Mouse (Mus musculus) midbrain, embryonic 10.5 days (tissue): ENCODE measurements around the gene Pax1. TPM values are rescaled to one million over a fixed set of nuclear protein-coding genes. Genes with fewer than 3 reads are reported as not detected.

ENCODE experiments used
- DNase-seq: peaks from one replicate; pipeline ENCODE4 v3.0.0-alpha.2; 2017; ENCODE audit warnings: low spot score
- H3K27ac ChIP-seq: fragments of 300-500 bp; sonication (generic); replicated peaks from 2 replicates; pipeline ENCODE4 v1.5.1; 2016; ENCODE audit warnings: mild to moderate bottlenecking
- H3K27me3 ChIP-seq: fragments of 300-500 bp; sonication (generic); 2 replicates; pipeline ENCODE4 v1.6.1; 2016; ENCODE audit warnings: low read depth, mild to moderate bottlenecking; ENCODE audit not compliant: poor library complexity, severe bottlenecking
- H3K36me3 ChIP-seq: fragments of 300-500 bp; sonication (generic); 2 replicates; pipeline ENCODE4 v1.6.1; 2016; ENCODE audit warnings: mild to moderate bottlenecking, moderate library complexity
- H3K4me1 ChIP-seq: fragments of 300-500 bp; sonication (generic); 2 replicates; pipeline ENCODE4 v1.6.1; 2016
- H3K4me3 ChIP-seq: fragments of 300-500 bp; sonication (generic); 2 replicates; pipeline ENCODE4 v1.5.1; 2016; ENCODE audit warnings: mild to moderate bottlenecking, moderate library complexity
- H3K9me3 ChIP-seq: fragments of 300-500 bp; sonication (generic); replicated peaks from 2 replicates; pipeline ENCODE4 v1.6.1; 2016; ENCODE audit warnings: mild to moderate bottlenecking
- WGBS: fragments of 180-500 bp; shearing (Covaris S2); methylation state at CpG from one replicate; pipeline ENCODE4 v1.1.7; 2016; 5-methylcytosine and 5-hydroxymethylcytosine counted together
- polyA plus RNA-seq: library from polyadenylated mRNA; unstranded; fragments of >200 nt; fragmentation: Nextera tagmentation; extraction: Ambion mirVana; gene quantifications from 2 replicates; pipeline ENCODE4 v1.2.1, GENCODE M21; 2016

Gene Pax1
- polyA plus RNA-seq, 1 experiment from 2014 or later = 0.15 TPM

GRCm38 (mm10) chr2:147364982-147365907 lies 3.5 kb downstream of the Pax1 start:
- Histone ChIP-seq H3K27me3 (peaks cover 96% of the 10 kb centered on the region), H3K4me1 (peaks cover 30% of the 10 kb centered on the region), H3K4me3 (peak overlapping the region; percentile 44), H3K36me3 (no peaks in the 10 kb centered on the region), H3K9me3 (no peaks in the 10 kb centered on the region), H3K27ac (no peak overlapping the region)
- peak; percentile 56 for DNase-seq
- 2% methylated on average over 80 of the region's 80 CpGs for WGBS

- no peaks in the 10 kb centered on the region for H3K9me3 ChIP-seq
- peaks cover 30% of the 10 kb centered on the region for H3K4me1 ChIP-seq
- H3K27me3 ChIP-seq = peaks cover 96% of the 10 kb centered on the region
- H3K4me3 ChIP-seq = peak overlapping the region; percentile 44; the same call in 1 of the 2 replicates
- no peak overlapping the region for H3K27ac ChIP-seq
- no peak for DNase-seq
- 2% methylated on average over 36 of the region's 36 CpGs for WGBS
- no peaks in the 10 kb centered on the region for H3K36me3 ChIP-seq
Observed at GRCm38 (mm10) chr2:147365908-147366630, 4.3 kb downstream of the Pax1 start.

GRCm38 (mm10) chr2:147367246-147367820 lies 5.6 kb downstream of the Pax1 start:
- 1% methylated on average over 12 of the region's 12 CpGs for WGBS
- H3K27ac ChIP-seq = no peak overlapping the region
- peaks cover 96% of the 10 kb centered on the region for H3K27me3 ChIP-seq
- H3K4me3 ChIP-seq = no peak overlapping the region
- DNase-seq = peak; percentile 30
- peaks cover 26% of the 10 kb centered on the region for H3K4me1 ChIP-seq
- no peaks in the 10 kb centered on the region for H3K36me3 ChIP-seq
- no peaks in the 10 kb centered on the region for H3K9me3 ChIP-seq

- H3K4me1 ChIP-seq = peaks cover 26% of the 10 kb centered on the region
- DNase-seq = peak; percentile 65
- WGBS = under 1% methylated on average over 32 of the region's 32 CpGs
- H3K9me3 ChIP-seq = no peaks in the 10 kb centered on the region
- peaks cover 96% of the 10 kb centered on the region for H3K27me3 ChIP-seq
- H3K4me3 ChIP-seq = no peak overlapping the region
- H3K36me3 ChIP-seq = no peaks in the 10 kb centered on the region
- H3K27ac ChIP-seq = no peak overlapping the region
Observed at GRCm38 (mm10) chr2:147367911-147368591, 6.3 kb downstream of the Pax1 start.

- H3K27ac ChIP-seq = no peak overlapping the region
- peaks cover 96% of the 10 kb centered on the region for H3K27me3 ChIP-seq
- H3K36me3 ChIP-seq = no peaks in the 10 kb centered on the region
- WGBS = 1% methylated on average over 9 of the region's 9 CpGs
- DNase-seq = peak; percentile 29
- H3K4me3 ChIP-seq = no peak overlapping the region
- peaks cover 33% of the 10 kb centered on the region for H3K4me1 ChIP-seq
- H3K9me3 ChIP-seq = no peaks in the 10 kb centered on the region
Observed at GRCm38 (mm10) chr2:147369561-147369960, 7.8 kb downstream of the Pax1 start.

GRCm38 (mm10) chr2:147370091-147370490 lies 8.4 kb downstream of the Pax1 start:
- no peaks in the 10 kb centered on the region for H3K9me3 ChIP-seq
- 12% methylated on average over 5 of the region's 5 CpGs for WGBS
- DNase-seq = no peak
- H3K27me3 ChIP-seq = peaks cover 96% of the 10 kb centered on the region
- H3K27ac ChIP-seq = no peak overlapping the region
- H3K4me3 ChIP-seq = no peak overlapping the region
- no peaks in the 10 kb centered on the region for H3K36me3 ChIP-seq
- H3K4me1 ChIP-seq = peaks cover 28% of the 10 kb centered on the region

- DNase-seq = no peak
- peaks cover 96% of the 10 kb centered on the region for H3K27me3 ChIP-seq
- no peaks in the 10 kb centered on the region for H3K9me3 ChIP-seq
- H3K27ac ChIP-seq = no peak overlapping the region
- H3K36me3 ChIP-seq = no peaks in the 10 kb centered on the region
- H3K4me3 ChIP-seq = no peak overlapping the region
- H3K4me1 ChIP-seq = peaks cover 18% of the 10 kb centered on the region
Observed at GRCm38 (mm10) chr2:147371289-147371688, 9.6 kb downstream of the Pax1 start.

GRCm38 (mm10) chr2:147371840-147372239 lies 10.1 kb downstream of the Pax1 start:
- Histone ChIP-seq H3K9me3 (no peaks in the 10 kb centered on the region), H3K36me3 (no peaks in the 10 kb centered on the region), H3K4me1 (peaks cover 18% of the 10 kb centered on the region), H3K27ac (no peak overlapping the region), H3K27me3 (peaks cover 96% of the 10 kb centered on the region), H3K4me3 (no peak overlapping the region)
- DNase-seq = peak; percentile 14
- WGBS = 6% methylated on average over 4 of the region's 4 CpGs

- DNase-seq = no peak
- under 1% methylated on average over 28 of the region's 28 CpGs for WGBS
- no peaks in the 10 kb centered on the region for H3K9me3 ChIP-seq
- peak overlapping the region; percentile 7 for H3K4me3 ChIP-seq
- H3K4me1 ChIP-seq = peaks cover 11% of the 10 kb centered on the region
- H3K36me3 ChIP-seq = no peaks in the 10 kb centered on the region
- no peak overlapping the region for H3K27ac ChIP-seq
- H3K27me3 ChIP-seq = peaks cover 96% of the 10 kb centered on the region
Observed at GRCm38 (mm10) chr2:147372947-147373666, 11.4 kb downstream of the Pax1 start.

GRCm38 (mm10) chr2:147373667-147374007 lies 11.9 kb downstream of the Pax1 start:
- H3K27ac ChIP-seq = no peak overlapping the region
- under 1% methylated on average over 19 of the region's 19 CpGs for WGBS
- DNase-seq = peak; percentile 57

GRCm38 (mm10) chr2:147374245-147374644 lies 12.5 kb downstream of the Pax1 start:
- Histone ChIP-seq H3K36me3 (no peaks in the 10 kb centered on the region), H3K27ac (no peak overlapping the region), H3K4me3 (no peak overlapping the region), H3K9me3 (no peaks in the 10 kb centered on the region), H3K27me3 (peaks cover 95% of the 10 kb centered on the region), H3K4me1 (peaks cover 8% of the 10 kb centered on the region)
- under 1% methylated on average over 4 of the region's 4 CpGs for WGBS
- no peak for DNase-seq

More at GRCm38 (mm10) chr2:147373667-147374007, 11.9 kb downstream of the Pax1 start:
- H3K4me3 ChIP-seq = peak overlapping the region; percentile 7
- no peaks in the 10 kb centered on the region for H3K9me3 ChIP-seq
- peaks cover 8% of the 10 kb centered on the region for H3K4me1 ChIP-seq
- H3K36me3 ChIP-seq = no peaks in the 10 kb centered on the region
- H3K27me3 ChIP-seq = peaks cover 96% of the 10 kb centered on the region
